Comparison of ENCODE assay signal across 16 mouse cellular contexts in genomic region chr4:55595203-55595602, GRCm38 (mm10).
DNase-seq lines count a peak whose midpoint lies in the region; ATAC-seq and TF ChIP-seq lines count a peak whose summit lies in the region.
"Had no signal": no experiment of that assay in that cellular context is flagged by ENCODE, and none has a peak within 500 bp of the region (broad histone marks: within the 10 kb centered on the region; RNA-seq: fewer than 3 reads in every experiment).

No protein-coding gene starts in this region.

- no peak overlapping the region for H3K4me2 ChIP-seq in stomach, embryonic 16.5 days (ENCODE audit: low read depth, low read length)
- H3K4me2 ChIP-seq: forebrain, embryonic 12.5 days; heart, embryonic 12.5 days; hindbrain, embryonic 14.5 days; intestine, embryonic 15.5 days had no signal

- WGBS in stomach, embryonic 16.5 days: 79% methylated on average over 7 of the region's 7 CpGs

- no peak overlapping the region for H3K4me3 ChIP-seq in left cerebral cortex, adult 2 months
- no peak overlapping the region for H3K4me3 ChIP-seq in stomach, embryonic 16.5 days (replicated peaks; ENCODE audit: low read length)
- H3K4me3 ChIP-seq: forebrain, embryonic 12.5 days; heart, embryonic 12.5 days; intestine, embryonic 15.5 days; layer of hippocampus, adult 2 months had no signal

- intact Hi-C loops in left cerebral cortex, postnatal 4 days (cut with DNase I): no loop called here
- intact Hi-C loops in left cerebral cortex, adult 2 months (cut with DNase I): no loop called here

- peak; percentile 4 for DNase-seq in left cerebral cortex, adult 11 months (ENCODE audit: low spot score)
- DNase-seq in left cerebral cortex, postnatal 4 days: no peak
- peak; percentile 51 to 62 for DNase-seq in frontal cortex, postnatal 36 days (ENCODE audit: low spot score in 2 of 2)
- peak; percentile 11 to 47 for DNase-seq in left cerebral cortex, adult 2 months (ENCODE audit: extremely low spot score in 1 of 2, low spot score in 2 of 2)
- no peak for DNase-seq in heart, adult 18-20 months
- DNase-seq in cerebellum, postnatal 25 days: no peak
- DNase-seq: cerebellum, postnatal 36 days; lung, adult 2 months; lung, postnatal 36 days; thymus, adult 2 months had no signal

- H3K4me1 ChIP-seq in stomach, embryonic 16.5 days (ENCODE audit: control insufficient read depth, insufficient read depth, low read length): no peaks in the 10 kb centered on the region
- H3K4me1 ChIP-seq: heart, embryonic 12.5 days; intestine, embryonic 15.5 days had no signal

- no peak for TF ChIP-seq CTCF in left cerebral cortex, adult 2 months (IDR thresholded peaks at IDR 0.05)

- H3K9me3 ChIP-seq in stomach, embryonic 16.5 days (replicated peaks; ENCODE audit: control insufficient read depth, low read length): no peaks in the 10 kb centered on the region
- H3K9me3 ChIP-seq: forebrain, embryonic 12.5 days; heart, embryonic 12.5 days; intestine, embryonic 15.5 days had no signal

- no peaks in the 10 kb centered on the region for H3K36me3 ChIP-seq in stomach, embryonic 16.5 days (ENCODE audit: control insufficient read depth, insufficient read depth, low read length)
- H3K36me3 ChIP-seq: forebrain, embryonic 12.5 days; heart, embryonic 12.5 days; intestine, embryonic 15.5 days had no signal

- H3K27me3 ChIP-seq in stomach, embryonic 16.5 days (ENCODE audit: control insufficient read depth, insufficient read depth, low read length): no peaks in the 10 kb centered on the region
- H3K27me3 ChIP-seq: forebrain, embryonic 12.5 days; heart, embryonic 12.5 days; intestine, embryonic 15.5 days had no signal

- H3K27ac ChIP-seq in left cerebral cortex, adult 2 months: no peak overlapping the region
- H3K27ac ChIP-seq in stomach, embryonic 16.5 days (ENCODE audit: low read length): no peak overlapping the region
- H3K27ac ChIP-seq: forebrain, embryonic 12.5 days; hindbrain, embryonic 14.5 days; intestine, embryonic 15.5 days; layer of hippocampus, adult 2 months had no signal

- no peak overlapping the region for H3K9ac ChIP-seq in stomach, embryonic 16.5 days (ENCODE audit: low read length)
- H3K9ac ChIP-seq: forebrain, embryonic 12.5 days; heart, embryonic 12.5 days; hindbrain, embryonic 14.5 days; intestine, embryonic 15.5 days had no signal

- peak; percentile 44; the same call in 1 of the 2 replicates for ATAC-seq in stomach, embryonic 16.5 days (ENCODE audit: insufficient read depth, low FRiP score)
- ATAC-seq: intestine, embryonic 15.5 days had no signal

Comparison
In these comparisons a context has a peak if more than half of its experiments do, and no peak if none do; other contexts are left out.
1. DNase-seq: peak in left cerebral cortex, adult 11 months (single experiment), frontal cortex, postnatal 36 days (2 of 2) and left cerebral cortex, adult 2 months (2 of 2); none in left cerebral cortex, postnatal 4 days (single experiment), heart, adult 18-20 months (0 of 2) and cerebellum, postnatal 25 days (0 of 2).